ENCODE assay signal across 8 mouse cellular contexts in genomic region chr2:168205681-168206631, GRCm38 (mm10). TPM values are rescaled to one million over a fixed set of nuclear protein-coding genes. Genes with fewer than 3 reads are reported as not detected.
A peak's percentile ranks its signal among the peaks of the same experiment; 100 is the strongest.
DNase-seq lines count a peak whose midpoint lies in the region; ATAC-seq and TF ChIP-seq lines count a peak whose summit lies in the region.

No protein-coding gene starts in this region.

- peaks cover 36% of the 10 kb centered on the region for H3K36me3 ChIP-seq in forebrain, embryonic 13.5 days (ENCODE audit: poor library complexity, severe bottlenecking)
- H3K36me3 ChIP-seq in limb, embryonic 12.5 days = peaks cover 57% of the 10 kb centered on the region
- peaks cover 8% of the 10 kb centered on the region for H3K36me3 ChIP-seq in midbrain, embryonic 16.5 days (ENCODE audit: control insufficient read depth, insufficient read depth, low read length)
- H3K36me3 ChIP-seq in stomach, postnatal 0 days (ENCODE audit: control insufficient read depth, insufficient read depth, low read length) = peaks cover 2% of the 10 kb centered on the region; the same call in 1 of the 2 replicates

- no peaks in the 10 kb centered on the region for H3K27me3 ChIP-seq in forebrain, embryonic 13.5 days
- no peaks in the 10 kb centered on the region for H3K27me3 ChIP-seq in limb, embryonic 12.5 days
- H3K27me3 ChIP-seq in midbrain, embryonic 16.5 days (ENCODE audit: control insufficient read depth, insufficient read depth, low read depth, low read length) = no peaks in the 10 kb centered on the region
- no peaks in the 10 kb centered on the region for H3K27me3 ChIP-seq in stomach, postnatal 0 days (ENCODE audit: control insufficient read depth, insufficient read depth, low read length)

- H3K4me3 ChIP-seq in forebrain, embryonic 13.5 days = peak overlapping the region; percentile 99
- peak overlapping the region; percentile 99 for H3K4me3 ChIP-seq in limb, embryonic 12.5 days (replicated peaks)
- peak overlapping the region; percentile 90 for H3K4me3 ChIP-seq in midbrain, embryonic 16.5 days (ENCODE audit: low read depth, low read length)
- H3K4me3 ChIP-seq in stomach, postnatal 0 days (ENCODE audit: low read depth, low read length) = peak overlapping the region; percentile 98

- no peak for TF ChIP-seq EP300 in stomach, postnatal 0 days (optimal IDR thresholded peaks at IDR 0.05)

- under 1% methylated on average over 39 of the region's 49 CpGs for whole genome bisulfite sequencing in forebrain, embryonic 13.5 days
- under 1% methylated on average over 48 of the region's 49 CpGs for WGBS in limb, embryonic 12.5 days
- WGBS in midbrain, embryonic 16.5 days = 1% methylated on average over 36 of the region's 49 CpGs
- whole genome bisulfite sequencing in stomach, postnatal 0 days = 3% methylated on average over 32 of the region's 49 CpGs

- peak; percentile 14 for ATAC-seq in forebrain, embryonic 13.5 days
- ATAC-seq in limb, embryonic 12.5 days (ENCODE audit: insufficient number of reproducible peaks, insufficient read depth, low FRiP score, low TSS enrichment, low read depth) = no peak
- peak; percentile 40 for ATAC-seq in midbrain, embryonic 16.5 days
- peak; percentile 15 for ATAC-seq in stomach, postnatal 0 days (ENCODE audit: low FRiP score, low TSS enrichment)

- peak; percentile 11 to 38 for DNase-seq in heart, adult 18-20 months
- no peak for DNase-seq in heart, postnatal 25 days (ENCODE audit: low spot score)
- DNase-seq in c-Kit-negative CD71-positive TER-119-positive erythroid progenitor cells, embryonic 14.5 days (ENCODE audit: low read depth, low spot score) = peak; percentile 20
- peak; percentile 42 for DNase-seq in induced T-regulatory cell, adult 2 months (ENCODE audit: low read depth)
- peak; percentile 58 for DNase-seq in stomach, postnatal 0 days (ENCODE audit: low spot score)

- intact Hi-C loops in heart, postnatal 25 days (cut with DNase I) = no loop called here

- H3K4me1 ChIP-seq in forebrain, embryonic 13.5 days = peaks cover 37% of the 10 kb centered on the region
- peaks cover 17% of the 10 kb centered on the region for H3K4me1 ChIP-seq in limb, embryonic 12.5 days (replicated peaks)
- H3K4me1 ChIP-seq in midbrain, embryonic 16.5 days (ENCODE audit: control insufficient read depth, insufficient read depth, low read length) = peaks cover 31% of the 10 kb centered on the region
- H3K4me1 ChIP-seq in stomach, postnatal 0 days (replicated peaks; ENCODE audit: control insufficient read depth, insufficient read depth) = peaks cover 9% of the 10 kb centered on the region; the same call in 1 of the 2 replicates

- H3K27ac ChIP-seq in forebrain, embryonic 13.5 days = peak overlapping the region; percentile 99
- H3K27ac ChIP-seq in limb, embryonic 12.5 days = peak overlapping the region; percentile 99
- H3K27ac ChIP-seq in midbrain, embryonic 16.5 days (ENCODE audit: low read length) = peak overlapping the region; percentile 99
- H3K27ac ChIP-seq in stomach, postnatal 0 days (replicated peaks) = peak overlapping the region; percentile 99

- peak overlapping the region; percentile 100 for H3K9ac ChIP-seq in forebrain, embryonic 13.5 days
- H3K9ac ChIP-seq in limb, embryonic 12.5 days (replicated peaks) = peak overlapping the region; percentile 100
- H3K9ac ChIP-seq in midbrain, embryonic 16.5 days (ENCODE audit: low read depth, low read length) = peak overlapping the region; percentile 100
- H3K9ac ChIP-seq in stomach, postnatal 0 days (ENCODE audit: low read length) = peak overlapping the region; percentile 100

- peak overlapping the region; percentile 86 for H3K4me2 ChIP-seq in forebrain, embryonic 13.5 days
- H3K4me2 ChIP-seq in limb, embryonic 12.5 days = peak overlapping the region; percentile 68
- peak overlapping the region; percentile 81 for H3K4me2 ChIP-seq in midbrain, embryonic 16.5 days (ENCODE audit: low read length)
- peak overlapping the region; percentile 66 for H3K4me2 ChIP-seq in stomach, postnatal 0 days (replicated peaks; ENCODE audit: low read depth)

- no peak for TF ChIP-seq CTCF in stomach, postnatal 0 days (IDR thresholded peaks at IDR 0.05; ENCODE audit: low read depth)

- no peaks in the 10 kb centered on the region for H3K9me3 ChIP-seq in forebrain, embryonic 13.5 days (replicated peaks)
- 0 out of 2 replicates have a peak, but pooled peaks cover 4% of the 10 kb centered on the region for H3K9me3 ChIP-seq in limb, embryonic 12.5 days
- no peaks in the 10 kb centered on the region for H3K9me3 ChIP-seq in midbrain, embryonic 16.5 days (replicated peaks; ENCODE audit: control insufficient read depth, low read length, poor library complexity, severe bottlenecking)
- H3K9me3 ChIP-seq in stomach, postnatal 0 days (ENCODE audit: control insufficient read depth, low read length) = no peaks in the 10 kb centered on the region

RNA-seq across cellular contexts. Expression of gene Adnp, which starts 1.0 kb away (rescaled TPM):
- 10 to 100 TPM; 29.3 to 29.4 TPM for total RNA-seq in heart, adult 18-20 months (2021)
- 10 to 100 TPM; 30.5 to 32.7 TPM for total RNA-seq in heart, postnatal 25 days (2021)
- 2.5 and 4.0 TPM in 2 replicates for polyA plus RNA-seq in forebrain, embryonic 13.5 days (2015; fragmentation: Nextera tagmentation; extraction: Ambion mirVana)
- 6.1 and 26.0 TPM in 2 replicates for polyA plus RNA-seq in limb, embryonic 12.5 days (2016; fragmentation: Nextera tagmentation; extraction: Ambion mirVana)
- 2.7 and 2.8 TPM in 2 replicates for polyA plus RNA-seq in midbrain, embryonic 16.5 days (2015; fragmentation: Nextera tagmentation; extraction: Ambion mirVana)
- polyA plus RNA-seq in stomach, postnatal 0 days (2015; fragmentation: Nextera tagmentation; extraction: Ambion mirVana) = 5.2 and 6.0 TPM in 2 replicates

RNA-seq across cellular contexts. Expression of gene Gm20716, which starts 24.2 kb away (rescaled TPM):
- total RNA-seq in heart, adult 18-20 months (2021) = 10 to 100 TPM; 14.2 to 21.2 TPM
- 10 to 100 TPM; 12.6 to 13.6 TPM for total RNA-seq in heart, postnatal 25 days (2021)
- 26.9 and 32.7 TPM in 2 replicates for polyA plus RNA-seq in forebrain, embryonic 13.5 days (2015; fragmentation: Nextera tagmentation; extraction: Ambion mirVana)
- polyA plus RNA-seq in limb, embryonic 12.5 days (2016; fragmentation: Nextera tagmentation; extraction: Ambion mirVana) = 23.2 and 29.6 TPM in 2 replicates
- polyA plus RNA-seq in midbrain, embryonic 16.5 days (2015; fragmentation: Nextera tagmentation; extraction: Ambion mirVana) = 18.2 and 21.7 TPM in 2 replicates
- 4.9 and 5.5 TPM in 2 replicates for polyA plus RNA-seq in stomach, postnatal 0 days (2015; fragmentation: Nextera tagmentation; extraction: Ambion mirVana)

RNA-seq across cellular contexts. Expression of gene Dpm1, which starts 24.4 kb away (rescaled TPM):
- total RNA-seq in heart, adult 18-20 months (2021) = 10 to 100 TPM; 79.1 to 87.3 TPM
- total RNA-seq in heart, postnatal 25 days (2021) = 10 to 100 TPM; 61.8 to 70.6 TPM
- polyA plus RNA-seq in forebrain, embryonic 13.5 days (2015; fragmentation: Nextera tagmentation; extraction: Ambion mirVana) = 66.4 and 77.3 TPM in 2 replicates
- 72.4 and 73.8 TPM in 2 replicates for polyA plus RNA-seq in limb, embryonic 12.5 days (2016; fragmentation: Nextera tagmentation; extraction: Ambion mirVana)
- polyA plus RNA-seq in midbrain, embryonic 16.5 days (2015; fragmentation: Nextera tagmentation; extraction: Ambion mirVana) = 80.3 and 83.4 TPM in 2 replicates
- polyA plus RNA-seq in stomach, postnatal 0 days (2015; fragmentation: Nextera tagmentation; extraction: Ambion mirVana) = 126 and 138 TPM in 2 replicates

RNA-seq across cellular contexts. Expression of gene Mocs3, which starts 24.5 kb away (rescaled TPM):
- 1 to 10 TPM; 8.4 to 9.4 TPM for total RNA-seq in heart, adult 18-20 months (2021)
- 1 to 10 TPM; 6.2 to 7.1 TPM for total RNA-seq in heart, postnatal 25 days (2021)
- polyA plus RNA-seq in forebrain, embryonic 13.5 days (2015; fragmentation: Nextera tagmentation; extraction: Ambion mirVana) = 5.8 and 7.0 TPM in 2 replicates
- polyA plus RNA-seq in limb, embryonic 12.5 days (2016; fragmentation: Nextera tagmentation; extraction: Ambion mirVana) = 9.2 and 10.8 TPM in 2 replicates
- polyA plus RNA-seq in midbrain, embryonic 16.5 days (2015; fragmentation: Nextera tagmentation; extraction: Ambion mirVana) = 7.5 and 8.5 TPM in 2 replicates
- polyA plus RNA-seq in stomach, postnatal 0 days (2015; fragmentation: Nextera tagmentation; extraction: Ambion mirVana) = 6.3 and 8.1 TPM in 2 replicates
